Mouse (Mus musculus) megakaryocyte, embryonic 14.5 days (primary cell): ENCODE measurements around the gene Armcx6. TPM values are rescaled to one million over a fixed set of nuclear protein-coding genes. Genes with fewer than 3 reads are reported as not detected.
"Not testable (repeated sequence)": the region's sequence is repeated elsewhere in the genome, so short reads cannot be mapped to it uniquely, and the experiment has no call there.

ENCODE experiments used
- H3K27me3 ChIP-seq: replicated peaks from 2 replicates; pipeline ENCODE3; 2012; ENCODE audit warnings: inconsistent platforms
- H3K36me3 ChIP-seq: replicated peaks from 2 replicates; pipeline ENCODE3; 2012; ENCODE audit warnings: low read length, inconsistent platforms, mixed read lengths
- H3K4me1 ChIP-seq: 2 replicates; pipeline ENCODE4 v1.6.1; 2012; ENCODE audit warnings: inconsistent platforms
- H3K4me3 ChIP-seq: replicated peaks from 2 replicates; pipeline ENCODE3; 2012; ENCODE audit warnings: moderate library complexity, mild to moderate bottlenecking, inconsistent platforms
- H3K9me3 ChIP-seq: 2 replicates; pipeline ENCODE4 v1.6.1; 2012; ENCODE audit warnings: inconsistent platforms
- FLI1 ChIP-seq: IDR thresholded peaks from 2 replicates; pipeline ENCODE4 v1.6.1; 2012; ENCODE audit warnings: low read length, inconsistent platforms, mixed read lengths
- GATA1 ChIP-seq: IDR thresholded peaks from 3 replicates; pipeline ENCODE4 v1.6.1; 2012; ENCODE audit warnings: mixed read lengths, low read length, inconsistent platforms, borderline replicate concordance
- polyA plus RNA-seq: library from polyadenylated mRNA; stranded (reverse); fragments of >175 nt; gene quantifications from 2 replicates; pipeline ENCODE4 v1.2.3, GENCODE M21; 2012; ENCODE audit warnings: low replicate concordance; ENCODE audit not compliant: insufficient read depth

The Armcx6 gene
- polyA plus RNA-seq, 1 experiment, result 6.4 TPM

DNA sequence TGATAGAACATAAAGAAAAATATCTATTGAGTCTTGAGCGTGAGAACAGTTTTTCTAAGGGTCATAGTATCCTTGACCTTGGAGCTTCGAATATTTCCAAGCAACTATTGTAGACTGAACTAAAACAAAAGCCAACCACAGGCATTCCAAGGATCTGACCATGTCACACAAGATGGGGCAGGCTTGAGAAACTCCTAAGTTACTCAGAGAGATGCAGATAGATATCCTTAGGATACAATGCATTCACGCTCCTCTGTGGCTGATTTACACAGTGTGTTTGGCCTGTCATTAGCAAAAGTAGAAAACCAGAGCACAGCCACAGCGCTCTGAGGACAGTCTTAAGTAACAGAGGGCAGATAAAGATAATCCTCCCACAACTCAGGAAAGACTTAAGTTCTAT is 12.1 kb downstream of the Armcx6 start:
- H3K4me1 ChIP-seq, result peaks cover 44% of the 10 kb centered on the region
- H3K4me3 ChIP-seq, result no peak overlapping the region
- TF ChIP-seq FLI1 (no peak), GATA1 (no peak)
- H3K9me3 ChIP-seq, result no peaks in the 10 kb centered on the region
- no peaks in the 10 kb centered on the region for H3K27me3 ChIP-seq
- H3K36me3 ChIP-seq, result no peaks in the 10 kb centered on the region

- Histone ChIP-seq H3K4me3 (no peak overlapping the region), H3K9me3 (no peaks in the 10 kb centered on the region), H3K4me1 (peaks cover 58% of the 10 kb centered on the region), H3K27me3 (no peaks in the 10 kb centered on the region), H3K36me3 (no peaks in the 10 kb centered on the region)
- no peak for TF ChIP-seq GATA1
- no peak for TF ChIP-seq FLI1
Observed at GRCm38 (mm10) chrX:134737796-134738195, 13.4 kb downstream of the Armcx6 start.

- no peaks in the 10 kb centered on the region for H3K9me3 ChIP-seq
- H3K4me3 ChIP-seq, result no peak overlapping the region
- H3K36me3 ChIP-seq, result peaks cover 7% of the 10 kb centered on the region
- H3K27me3 ChIP-seq, result no peaks in the 10 kb centered on the region
- TF ChIP-seq GATA1 (no peak), FLI1 (no peak)
- peaks cover 34% of the 10 kb centered on the region for H3K4me1 ChIP-seq
Observed at GRCm38 (mm10) chrX:134729778-134730177, 21.4 kb downstream of the Armcx6 start.

GRCm38 (mm10) chrX:134723762-134724161 is 27.5 kb downstream of the Armcx6 start:
- not testable (repeated sequence) for H3K4me3 ChIP-seq, H3K27me3 ChIP-seq, H3K4me1 ChIP-seq, H3K9me3 ChIP-seq
- H3K36me3 ChIP-seq, result peaks cover 39% of the 10 kb centered on the region

DNA sequence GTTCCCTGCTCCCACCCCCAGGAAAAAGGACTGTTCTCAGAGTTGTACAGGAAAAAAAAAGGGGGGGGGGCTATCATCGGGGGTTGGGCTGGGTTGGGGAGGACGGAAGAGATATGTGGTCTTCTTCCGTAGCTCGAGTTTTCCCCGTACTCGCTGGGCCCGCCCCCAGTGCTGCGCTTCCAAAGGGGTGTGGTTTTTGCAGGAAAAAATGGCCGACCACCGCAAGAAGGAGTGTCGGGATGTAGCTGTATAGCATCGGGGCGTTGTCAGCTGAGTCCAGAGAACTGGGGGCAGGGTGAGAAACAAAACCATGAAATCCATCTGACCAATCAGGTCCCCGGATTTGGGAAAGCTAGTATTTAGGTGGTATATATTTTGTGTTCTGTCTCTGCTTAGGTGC is 32.7 kb downstream of the Armcx6 start:
- Histone ChIP-seq H3K4me1 (peaks cover 6% of the 10 kb centered on the region), H3K9me3 (no peaks in the 10 kb centered on the region), H3K4me3 (peak overlapping the region; percentile 93), H3K27me3 (peaks cover 6% of the 10 kb centered on the region), H3K36me3 (peaks cover 32% of the 10 kb centered on the region)
- TF ChIP-seq FLI1 (no peak), GATA1 (no peak)

- H3K4me3 ChIP-seq, result peak within 1 kb of the TSS; percentile 93
- TF ChIP-seq FLI1 (no peak), GATA1 (no peak)
- no peaks in the 10 kb centered on the region for H3K9me3 ChIP-seq
- peaks cover 32% of the 10 kb centered on the region for H3K36me3 ChIP-seq
- H3K4me1 ChIP-seq, result peaks cover 4% of the 10 kb centered on the region
- peaks cover 6% of the 10 kb centered on the region for H3K27me3 ChIP-seq
Observed at GRCm38 (mm10) chrX:134717752-134718308, 33.4 kb downstream of the Armcx6 start, which contains the start of gene Armcx1. Gene Armcx1 (plus strand): TSS chrX:134717963.

DNA sequence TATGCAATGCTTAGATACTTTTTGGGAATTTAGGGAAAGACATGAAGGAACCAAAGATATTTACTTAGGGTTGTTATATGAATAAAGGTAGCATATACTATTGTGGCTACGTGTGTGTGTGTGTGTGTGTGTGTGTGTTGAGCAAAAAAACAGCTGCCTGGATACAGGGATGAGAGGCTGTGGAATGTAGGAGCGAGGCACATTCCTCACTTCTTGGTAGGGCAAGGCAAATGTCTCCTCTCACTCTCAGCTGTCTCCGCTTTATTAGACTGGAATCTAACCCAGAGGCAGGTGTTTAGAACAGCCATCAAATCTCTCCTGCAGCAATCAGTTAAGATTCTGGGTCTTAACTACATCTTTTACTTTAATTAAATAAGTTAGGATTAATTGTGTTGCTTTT is 34.4 kb downstream of the Armcx6 start:
- H3K4me1 ChIP-seq, result peaks cover 4% of the 10 kb centered on the region
- peaks cover 25% of the 10 kb centered on the region for H3K36me3 ChIP-seq
- H3K4me3 ChIP-seq, result no peak overlapping the region
- TF ChIP-seq GATA1 (no peak), FLI1 (no peak)
- peaks cover 6% of the 10 kb centered on the region for H3K27me3 ChIP-seq
- H3K9me3 ChIP-seq, result no peaks in the 10 kb centered on the region

Other genes with a start within 250 kb of the Armcx6 start
- 4.0 TPM in 1 of 2 replicates, not detected in the other for gene Timm8a1, start 209.6 kb downstream of the Armcx6 start, polyA plus RNA-seq
- gene Btk, start 167.8 kb downstream of the Armcx6 start, polyA plus RNA-seq, result 24.4 TPM in 1 of 2 replicates, not detected in the other
- gene Rpl36a, start 165.8 kb downstream of the Armcx6 start, polyA plus RNA-seq, result 18.7 and 134 TPM in 2 replicates
- gene Gla, start 150.3 kb downstream of the Armcx6 start, polyA plus RNA-seq, result 1.5 TPM in 1 of 2 replicates, not detected in the other
- 1.9 and 11.7 TPM in 2 replicates for gene Hnrnph2, start 150.2 kb downstream of the Armcx6 start, polyA plus RNA-seq
- 0.16 and 0.19 TPM in 2 replicates for gene Armcx4, start 64.9 kb downstream of the Armcx6 start, polyA plus RNA-seq
- 3.0 and 6.6 TPM in 2 replicates for gene Armcx1, start 33.5 kb downstream of the Armcx6 start, polyA plus RNA-seq
- 3.3 TPM in 1 of 2 replicates, not detected in the other for gene Armcx3, start 5.2 kb upstream of the Armcx6 start, polyA plus RNA-seq
- gene Armcx2, start 57.8 kb upstream of the Armcx6 start, polyA plus RNA-seq, result 2.7 and 6.2 TPM in 2 replicates
- not detected in 2 replicates for gene Nxf2, start 213.3 kb upstream of the Armcx6 start, polyA plus RNA-seq